Mouse (Mus musculus): ENCODE measurements around the gene Krit1. TPM values are rescaled to one million over a fixed set of nuclear protein-coding genes. Genes with fewer than 3 reads are reported as not detected.
"Not testable (repeated sequence)": the region's sequence is repeated elsewhere in the genome, so short reads cannot be mapped to it uniquely, and the experiment has no call there.

Gene Krit1
- 10 to 100 TPM; 14.5 to 15.3 TPM for total RNA-seq (2021)
- long read RNA-seq, experiment 1, partial matches to known transcripts = 0 of 11 reads
- long read RNA-seq, experiment 1, other reads (novel, unspliced or antisense) = 9 of 11 reads
- long read RNA-seq, experiment 2, full-length matches to known transcripts = 1 of 13 reads
- long read RNA-seq, experiment 2, partial matches to known transcripts = 2 of 13 reads
- long read RNA-seq, experiment 2, other reads (novel, unspliced or antisense) = 10 of 13 reads

DNA sequence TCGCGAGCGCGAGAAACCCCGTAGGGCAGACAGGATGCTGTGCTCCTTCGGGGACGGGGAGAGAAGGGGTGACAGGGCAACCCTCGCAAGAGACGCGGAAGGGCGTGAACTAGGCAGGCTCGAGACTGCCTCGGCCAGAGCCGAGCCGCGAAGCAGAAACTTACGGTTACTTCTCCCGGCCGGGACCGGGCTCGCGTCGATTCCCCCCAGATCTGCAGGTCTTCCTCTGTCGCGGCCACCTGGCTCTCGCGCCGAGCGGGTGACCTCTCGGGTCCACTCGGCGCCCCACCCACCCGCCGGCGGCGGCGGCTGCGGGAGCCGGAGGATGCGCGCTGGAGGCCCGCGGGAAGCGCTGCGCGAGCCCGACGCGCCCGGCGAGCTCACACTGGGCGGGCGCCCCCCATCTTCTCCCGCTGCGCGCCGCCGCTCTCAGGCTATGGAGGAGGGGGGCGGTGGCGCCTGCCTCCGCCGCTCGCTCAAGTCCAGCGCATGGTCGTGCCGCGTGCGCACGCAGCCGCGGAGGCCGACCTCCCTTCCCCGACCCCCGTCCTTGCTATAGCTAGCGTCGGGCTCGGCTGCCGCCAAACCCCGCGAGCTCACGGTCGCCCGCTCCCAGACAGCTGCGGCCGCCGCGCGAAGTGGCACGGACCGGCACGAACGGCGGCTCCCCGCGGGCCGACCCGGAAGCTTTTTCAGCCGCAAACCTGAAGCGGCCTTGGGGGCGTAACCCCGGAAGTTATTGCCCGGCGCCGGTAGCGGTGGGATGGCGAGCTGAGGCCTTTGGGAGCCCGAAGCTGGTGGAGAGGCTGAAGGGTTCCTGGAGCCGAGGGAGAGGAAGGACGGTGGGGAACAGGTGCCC, at the start of gene Krit1, which contains the start of gene Ankib1:
Gene Krit1, plus strand, starts transcription at position 752 of the 859 bp plus-strand sequence.
Gene Ankib1, minus strand, starts transcription at position 493 of the 859 bp plus-strand sequence.
- peak; percentile 88 for DNase-seq

DNA sequence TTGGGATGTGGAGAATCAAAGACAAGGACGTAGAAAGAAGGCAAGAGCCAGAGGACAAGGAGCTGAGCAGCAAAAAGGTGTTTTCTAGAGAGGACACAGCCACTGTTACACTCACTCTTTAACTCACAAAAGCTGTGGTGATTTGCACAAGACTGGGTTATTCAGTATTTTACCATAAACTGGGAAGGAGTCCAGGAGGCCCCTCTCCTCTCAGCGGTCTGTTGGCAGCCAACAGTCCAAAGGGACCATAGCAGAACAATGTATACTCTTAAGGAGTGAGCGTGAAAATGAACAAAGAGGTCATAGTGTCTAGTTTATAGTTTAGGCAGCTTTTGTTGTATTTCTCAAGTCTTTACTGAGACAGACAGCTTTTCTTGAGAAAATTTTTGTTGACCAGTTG, 31.5 kb upstream of the Krit1 start:
- no peak for DNase-seq

DNA sequence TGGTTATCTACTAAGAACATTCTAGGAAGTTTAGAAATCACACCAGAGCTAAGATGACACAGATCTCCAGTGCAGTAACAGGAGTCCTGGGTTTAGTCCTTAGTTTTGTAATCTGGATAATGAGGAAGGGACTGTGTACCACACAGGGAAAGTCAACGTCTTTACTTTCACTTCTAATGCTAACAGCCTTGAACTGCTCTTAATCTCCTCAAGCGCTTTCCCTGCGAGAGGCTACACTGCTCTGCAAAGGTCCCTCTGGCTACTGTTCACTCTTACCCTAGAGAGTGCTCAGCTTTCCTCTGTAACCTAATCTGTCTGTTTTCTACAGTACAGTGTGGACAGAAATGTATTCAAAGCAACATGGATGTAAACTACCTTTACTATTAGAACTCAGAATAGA, 31.0 kb upstream of the Krit1 start:
- no peak for DNase-seq

DNA sequence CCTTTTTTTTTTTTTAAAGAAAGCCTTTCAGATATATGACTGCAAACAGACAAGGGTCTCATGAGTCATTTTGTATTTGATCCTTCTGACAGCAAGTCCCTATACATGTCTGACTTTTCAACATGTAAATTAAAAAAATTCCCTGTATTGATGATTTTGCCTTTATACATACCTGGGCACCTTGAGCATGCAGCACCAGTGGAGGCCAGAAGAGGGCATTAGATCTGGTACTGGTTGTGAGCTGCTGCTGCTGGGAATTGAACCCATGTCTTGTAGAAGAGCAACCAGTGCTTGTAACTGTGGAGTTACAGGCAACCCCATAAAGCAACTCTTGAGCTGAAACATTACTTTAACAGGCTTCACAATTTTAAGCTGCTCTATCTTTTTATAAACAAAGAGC, 20.3 kb upstream of the Krit1 start:
- DNase-seq = no peak

DNA sequence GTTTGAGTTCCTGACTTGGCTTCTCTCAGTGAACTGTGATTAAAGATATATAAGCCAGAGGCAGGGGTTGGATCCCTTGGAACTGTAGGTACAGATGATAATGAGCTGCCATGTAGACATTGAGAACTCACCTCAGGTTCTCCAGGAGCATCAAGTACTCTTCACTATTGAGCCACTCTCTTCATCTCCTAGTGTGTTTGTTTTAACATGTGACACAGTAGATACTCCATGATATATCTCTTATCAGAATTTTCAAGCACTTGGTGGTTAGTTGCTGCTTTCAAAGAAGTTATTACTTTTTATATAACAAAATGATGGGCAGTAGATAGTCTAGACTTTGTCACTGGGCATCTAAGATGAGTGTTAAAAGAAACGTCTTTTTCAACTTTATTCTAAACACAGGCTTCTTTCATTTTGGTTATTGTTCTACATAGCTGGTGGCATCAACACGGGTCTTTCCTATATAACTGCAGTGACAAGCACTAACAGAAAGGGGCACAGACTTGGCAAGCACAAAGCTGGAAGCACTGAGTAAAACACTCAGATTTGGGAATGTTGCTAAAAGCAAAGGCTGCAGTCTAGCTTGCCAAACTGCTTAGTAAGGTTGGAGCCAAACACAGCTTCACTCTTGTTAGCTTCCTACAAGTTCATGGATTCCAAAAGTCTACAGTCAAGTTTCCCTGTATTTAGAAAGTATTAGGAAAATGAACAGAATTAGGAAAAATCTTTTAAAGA, 18.9 kb upstream of the Krit1 start:
- no peak for DNase-seq

DNA sequence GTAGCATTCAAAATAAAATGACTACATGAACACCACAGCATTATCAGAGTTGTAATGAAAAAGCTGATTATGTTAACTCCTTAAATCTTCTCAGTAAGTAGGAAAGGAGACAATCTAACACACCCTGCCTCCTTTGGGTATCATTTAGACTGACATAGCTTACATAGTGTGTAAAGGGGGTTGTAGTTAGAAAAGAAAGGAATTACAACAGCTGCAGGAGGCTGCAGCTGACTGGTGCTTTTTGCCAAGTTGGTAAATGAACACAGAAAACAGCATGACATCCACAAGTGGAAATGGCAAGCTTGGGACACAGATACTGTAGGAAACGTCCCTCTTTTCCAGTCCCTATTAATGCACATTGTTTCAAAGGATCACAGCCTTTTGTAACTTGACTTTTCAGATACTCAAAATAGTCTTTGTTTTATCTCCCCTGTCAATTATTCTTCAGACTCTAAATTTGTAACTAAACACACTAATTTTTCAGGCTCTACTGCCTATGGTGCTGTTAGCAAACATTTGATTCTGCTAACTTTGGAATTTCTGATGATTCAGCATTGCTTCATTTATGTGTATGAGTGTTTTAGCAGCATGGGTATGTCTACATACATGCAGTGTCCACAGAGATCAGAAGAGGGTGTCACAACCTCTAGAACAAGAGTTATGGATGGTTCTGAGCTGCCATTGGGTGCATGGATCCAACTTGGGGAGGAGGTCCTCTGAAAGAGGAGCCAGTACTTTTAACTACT, 18.1 kb upstream of the Krit1 start:
- no peak for DNase-seq

DNA sequence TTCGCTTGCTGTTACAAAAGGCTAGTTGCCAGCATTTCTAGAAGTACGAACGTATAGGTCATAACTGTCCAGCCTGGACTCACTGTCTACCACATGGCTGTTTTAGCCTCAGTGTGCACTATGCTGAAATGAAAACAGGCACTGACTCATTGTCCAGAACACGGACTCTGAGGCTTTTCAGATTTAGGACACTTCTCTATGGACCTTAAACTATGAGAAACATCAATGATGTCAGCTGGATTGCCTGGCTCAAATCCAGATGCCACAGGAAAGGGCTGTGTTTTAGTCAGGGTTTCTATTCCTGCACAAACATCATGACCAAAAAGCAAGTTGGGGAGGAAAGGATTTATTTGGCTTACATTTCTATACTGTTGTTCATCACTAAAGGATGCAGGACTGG, 15.4 kb upstream of the Krit1 start:
- no peak for DNase-seq

DNA sequence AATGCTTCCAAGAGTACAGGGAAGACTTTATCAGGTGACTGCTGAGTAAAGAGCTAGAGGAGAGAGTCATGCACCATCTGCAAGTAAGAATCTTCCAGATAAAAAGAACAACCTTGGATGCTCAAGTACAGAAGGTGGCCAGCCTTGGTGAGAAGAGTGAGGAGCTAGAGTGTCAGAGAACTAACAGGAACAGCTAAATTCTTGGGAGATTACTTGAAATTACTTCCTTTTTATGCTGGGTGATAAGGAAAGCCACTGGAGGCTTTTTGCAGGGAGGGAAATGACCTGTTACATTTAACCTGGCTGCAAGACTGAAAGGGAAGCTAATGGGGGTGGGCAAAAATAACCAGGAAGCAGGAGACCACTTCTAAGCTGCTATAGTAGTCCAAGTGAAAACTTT, 11.9 kb upstream of the Krit1 start:
- DNase-seq = no peak

DNA sequence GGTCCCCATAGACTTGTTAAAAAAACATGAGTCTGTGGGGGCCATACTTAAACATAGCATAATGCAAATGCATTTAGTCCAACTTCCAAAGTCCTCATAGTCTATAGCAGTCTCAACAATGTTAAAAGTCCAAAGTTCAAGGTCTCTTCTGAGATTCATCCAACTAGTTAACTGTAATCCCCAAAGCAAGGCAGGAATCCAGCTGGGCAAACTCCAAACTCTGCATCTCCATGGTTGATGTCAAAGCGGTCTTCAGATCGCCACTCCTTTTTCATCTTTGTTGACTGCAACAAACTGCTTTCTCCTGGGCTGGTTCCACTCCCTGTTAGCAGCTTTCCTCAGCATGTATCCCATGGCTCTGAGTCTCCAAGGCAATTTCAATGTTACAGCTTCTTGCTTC, 5.9 kb upstream of the Krit1 start:
- DNase-seq = not testable (repeated sequence)

DNA sequence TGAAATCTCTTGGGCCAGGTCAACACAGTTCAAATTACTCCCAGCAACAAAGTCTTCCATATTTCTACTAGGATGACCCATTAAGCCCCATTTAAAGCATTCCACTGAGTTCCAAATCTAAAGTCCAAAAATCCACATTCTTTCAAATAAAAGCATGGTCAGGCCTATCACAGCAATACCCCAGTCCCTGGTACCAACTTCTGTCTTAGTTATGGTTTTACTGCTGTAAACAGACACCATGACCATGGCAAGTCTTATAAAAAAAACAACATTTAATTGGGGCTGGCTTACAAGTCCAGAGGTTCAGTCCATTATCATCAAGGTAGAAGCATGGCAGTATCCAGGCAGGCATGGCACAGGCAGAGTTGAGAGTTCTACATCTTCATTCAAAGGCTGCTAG, 4.3 kb upstream of the Krit1 start:
- DNase-seq = not testable (repeated sequence)

DNA sequence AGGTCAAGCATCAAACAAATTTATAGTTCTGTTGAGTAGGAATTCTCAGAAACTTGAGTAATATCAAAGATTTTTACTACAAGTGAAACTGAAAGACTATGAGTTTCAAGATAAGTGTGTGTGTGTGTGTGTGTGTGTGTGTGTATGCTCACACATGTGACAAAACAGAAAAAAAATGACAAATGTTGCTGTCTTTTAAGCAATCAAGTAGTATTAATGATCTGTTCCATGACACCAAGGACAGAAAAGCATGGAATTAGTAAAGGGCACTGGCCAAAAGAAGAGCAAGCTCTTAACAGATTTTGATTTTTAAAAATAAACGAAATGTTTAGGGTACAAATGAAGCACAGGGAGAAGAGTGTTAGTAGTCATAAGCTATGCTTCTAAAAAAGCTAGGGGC, 2.9 kb upstream of the Krit1 start:
- no peak for DNase-seq

DNA sequence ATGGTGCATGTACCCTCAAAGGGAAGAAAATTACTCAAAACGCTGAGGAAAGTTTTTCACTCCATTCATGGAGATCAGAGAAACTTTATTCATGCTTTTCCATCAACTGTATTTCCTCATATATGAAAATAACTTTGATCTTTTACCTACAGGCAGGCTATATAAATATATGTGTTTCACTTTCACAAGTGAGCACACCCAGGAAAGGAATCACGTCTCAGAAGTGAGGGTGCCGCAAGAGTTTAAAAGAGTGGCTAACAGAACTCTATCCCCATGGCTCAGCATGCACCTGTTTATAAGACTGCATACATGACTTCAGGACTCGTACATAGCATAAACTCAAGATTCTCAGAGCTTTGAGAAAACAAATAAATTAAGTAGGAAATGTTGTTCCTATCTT, 2.1 kb upstream of the Krit1 start:
- DNase-seq = no peak

DNA sequence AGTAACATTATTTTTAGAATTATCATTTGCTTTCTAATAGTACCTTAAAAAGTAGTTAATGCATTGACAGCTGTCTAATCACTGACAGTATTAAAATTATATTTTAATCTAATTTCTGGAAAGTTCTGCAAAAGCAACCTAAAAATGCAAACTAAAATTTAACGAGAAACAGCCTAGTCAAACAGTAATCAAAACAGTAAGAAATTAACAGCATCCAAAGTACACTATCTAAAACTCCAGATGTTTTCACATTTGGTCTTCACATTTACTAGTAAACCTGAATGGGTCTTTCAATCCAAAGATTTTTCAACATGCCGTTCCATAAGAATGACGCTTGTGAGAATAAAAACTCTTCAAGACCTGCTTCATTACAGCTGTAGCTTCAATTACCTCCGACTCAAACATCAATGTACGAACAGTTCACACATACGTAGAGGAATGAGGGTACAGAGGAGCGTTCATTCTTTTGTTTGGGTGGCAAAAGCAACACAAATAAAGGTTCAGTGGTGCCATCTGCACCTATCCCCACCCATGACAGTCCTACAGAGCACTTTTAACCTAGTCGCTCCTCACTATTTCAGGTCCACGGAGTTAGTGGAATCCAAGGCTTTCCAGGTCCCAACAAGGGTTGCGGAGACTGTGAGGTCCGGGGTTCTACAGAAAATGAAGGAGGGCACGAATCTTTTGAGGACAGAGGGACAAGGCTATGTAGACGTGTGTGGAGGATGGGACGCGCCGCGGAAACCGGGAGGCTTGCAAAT, 1.1 kb upstream of the Krit1 start:
- no peak for DNase-seq

DNA sequence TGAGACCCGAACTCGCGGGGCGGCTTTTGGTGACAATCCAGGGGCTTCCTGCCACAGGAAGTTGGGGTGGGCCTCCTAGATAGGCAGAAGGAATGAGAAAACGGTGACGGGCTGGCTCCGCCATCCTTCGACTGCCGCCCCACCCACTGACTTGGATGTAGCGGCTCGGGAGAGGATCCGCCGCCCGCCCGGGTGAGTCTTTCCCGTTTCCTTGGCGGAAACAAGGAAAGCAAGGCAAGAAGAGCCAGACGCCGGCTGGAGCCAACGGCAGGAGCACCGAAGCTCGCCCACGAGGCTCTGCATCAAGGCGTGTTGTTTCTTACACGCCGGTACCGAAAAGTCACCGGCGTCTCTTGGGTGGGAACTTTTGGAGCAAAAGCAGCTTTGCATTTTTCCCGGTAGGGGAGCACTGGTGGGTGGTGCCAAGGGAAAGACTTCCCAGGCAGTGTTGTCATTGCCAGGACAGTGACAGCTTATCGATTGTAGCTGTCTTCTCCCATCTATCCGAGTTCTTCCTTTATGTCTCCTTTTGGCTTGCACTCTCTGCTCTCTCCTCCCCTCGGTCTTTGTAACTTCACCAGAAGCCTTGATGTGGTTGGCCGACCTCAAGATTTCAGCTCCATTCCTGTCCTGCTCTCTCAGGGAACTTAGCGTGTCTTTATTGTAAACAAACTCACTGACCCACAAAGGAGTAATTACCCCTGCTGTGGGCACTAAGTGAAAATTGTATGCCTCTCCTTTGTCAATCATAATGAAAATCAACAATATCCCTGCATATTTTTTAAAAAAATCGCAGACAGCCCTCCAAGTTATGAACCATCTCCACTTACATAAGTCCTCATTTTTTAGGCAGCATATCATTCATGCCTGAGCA, 545 bp downstream of the Krit1 start:
- DNase-seq = no peak

DNA sequence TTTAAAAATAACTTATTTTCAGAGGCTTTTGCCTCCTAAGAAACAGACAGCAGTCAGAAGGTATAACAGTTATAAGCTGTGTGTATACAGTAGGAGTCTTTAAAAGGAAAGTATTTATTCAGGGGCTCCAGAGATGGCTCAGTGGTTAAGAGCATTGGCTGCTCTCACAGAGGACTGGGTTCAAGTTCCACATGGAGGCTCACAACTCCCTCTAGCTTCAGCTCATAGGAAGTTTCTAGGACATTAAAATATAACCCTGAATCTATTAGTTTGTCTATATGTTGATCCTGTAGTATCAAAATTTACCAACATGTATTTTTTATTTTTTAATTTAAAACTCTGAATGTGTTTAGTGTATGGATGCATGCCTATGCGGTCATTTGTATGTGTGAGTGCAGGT, 5.5 kb downstream of the Krit1 start:
- DNase-seq = no peak

DNA sequence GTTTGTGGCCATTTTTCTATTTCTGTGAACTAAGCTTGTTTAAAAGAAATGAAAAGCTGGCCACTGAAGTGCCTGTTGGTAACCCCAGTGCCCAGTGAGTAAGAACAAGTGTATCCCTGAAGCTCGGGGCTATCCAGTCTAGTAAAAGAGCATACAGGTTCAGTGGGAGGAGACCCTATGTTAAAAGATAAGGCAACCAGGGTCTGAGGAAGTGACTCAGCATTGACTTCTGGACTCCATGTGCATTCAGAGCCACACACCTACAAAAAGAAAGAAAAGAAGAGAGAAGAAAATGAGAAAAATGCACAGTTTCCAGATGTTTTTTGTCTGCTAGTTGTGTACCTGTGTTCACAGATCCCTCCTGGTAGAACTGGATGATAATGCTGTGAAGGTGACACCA, 31.1 kb downstream of the Krit1 start:
- DNase-seq = no peak

DNA sequence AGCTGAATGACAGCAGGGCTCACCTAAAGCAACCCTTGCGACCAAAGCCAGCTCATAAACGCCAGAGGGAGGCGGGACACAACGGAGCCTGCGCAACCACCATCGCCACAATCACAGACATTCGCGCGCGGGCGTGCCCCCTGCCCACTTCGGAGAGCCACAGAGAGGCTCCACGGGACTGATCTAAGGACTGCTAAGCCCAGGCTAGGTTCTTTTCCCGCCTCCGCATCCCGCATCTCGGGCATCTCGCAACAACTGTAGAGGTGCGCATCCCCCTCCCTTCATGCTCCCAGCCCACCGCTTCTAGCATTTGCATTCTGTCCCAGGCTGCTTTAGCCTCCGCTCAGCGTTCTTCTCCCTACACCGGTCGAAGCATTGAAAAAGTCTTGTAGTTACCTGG, 42.0 kb downstream of the Krit1 start, which contains the start of gene Lrrd1:
Gene Lrrd1, plus strand, starts transcription at position 148 of the 400 bp plus-strand sequence.
- DNase-seq = no peak

DNA sequence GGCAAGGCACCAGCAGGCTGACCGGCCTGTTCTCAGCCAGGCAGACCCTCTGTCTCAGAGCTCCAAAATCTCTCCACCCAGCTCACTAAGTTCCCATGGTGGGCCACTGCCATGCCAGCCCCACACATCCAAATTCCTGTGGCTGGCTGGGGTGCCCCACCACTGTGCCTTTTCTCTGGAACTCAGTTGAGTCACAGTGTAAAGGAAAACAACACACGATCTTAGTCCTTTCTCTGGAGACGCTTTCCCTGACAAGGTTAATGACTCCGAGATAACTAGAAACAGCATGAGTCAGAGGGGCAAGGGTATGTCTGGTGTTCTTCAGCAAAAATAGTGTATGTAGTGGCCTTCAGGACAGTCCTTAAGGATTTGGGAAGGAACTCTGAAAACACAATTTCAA, 67.2 kb downstream of the Krit1 start:
- DNase-seq = no peak

DNA sequence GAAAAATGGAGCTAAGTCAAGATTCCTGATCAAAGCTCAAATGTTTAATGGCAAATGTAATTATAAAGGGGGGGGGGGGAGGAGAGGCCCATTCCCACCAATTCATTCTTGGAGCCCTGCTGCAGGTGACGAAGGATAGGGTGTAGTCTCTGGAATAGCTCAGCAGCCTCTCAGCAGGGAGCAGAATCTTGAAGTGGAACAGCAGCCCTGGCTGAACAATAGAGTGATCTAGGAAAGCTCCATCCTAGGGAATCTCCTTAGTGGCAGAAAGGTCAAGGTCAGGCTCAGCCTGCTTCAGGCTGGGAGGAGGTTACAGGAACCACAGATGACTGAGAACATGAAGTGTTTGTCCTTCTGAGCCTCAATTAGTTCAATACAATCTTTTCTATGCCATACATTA, 69.4 kb downstream of the Krit1 start:
- DNase-seq = no peak

DNA sequence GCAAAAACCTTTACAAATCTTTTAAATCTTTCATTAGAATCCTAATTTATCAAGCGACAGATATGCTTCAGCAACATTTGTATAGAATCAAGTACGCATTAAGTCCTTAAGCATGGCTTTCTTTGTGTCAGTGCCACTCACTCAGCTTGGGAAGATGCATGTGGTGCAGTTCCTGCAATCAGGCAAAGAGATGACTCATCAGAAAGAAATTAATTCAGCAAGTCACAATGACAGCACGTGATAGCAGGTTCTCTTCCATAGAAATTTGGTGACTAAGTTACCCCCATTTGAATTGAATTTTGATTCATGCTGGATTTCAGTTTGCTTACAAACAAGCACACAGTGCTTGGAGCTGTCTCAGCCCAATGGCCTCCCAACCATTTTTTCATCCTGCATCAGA, 70.5 kb downstream of the Krit1 start:
- DNase-seq = no peak

All from gastrocnemius, postnatal 25 days (tissue).